Mouse (Mus musculus) CD4-positive naive resting alpha-beta T cell, adult 57 days (primary cell): ENCODE measurements around the gene Gm5105. TPM values are rescaled to one million over a fixed set of nuclear protein-coding genes. Genes with fewer than 3 reads are reported as not detected.

Source experiments
- total RNA-seq: library from RNA; stranded (reverse); gene quantifications from one replicate; pipeline ENCODE4 v1.2.4, GENCODE M21; 2023

The Gm5105 gene
- total RNA-seq = not detected

GRCm38 (mm10) chr3:138067288-138067687 lies at the start of gene Gm5105:
Gm5105 (minus strand) TSS chr3:138067388.

GRCm38 (mm10) chr3:138064732-138065645 lies 2.2 kb downstream of the Gm5105 start, which contains the start of gene 1110002E22Rik:
1110002E22Rik (plus strand) TSS chr3:138065052.

Other genes with a start within 250 kb of the Gm5105 start
- 190 TPM for gene H2afz, start 202.9 kb downstream of the Gm5105 start, total RNA-seq
- 6.4 TPM for gene Dnajb14, start 199.7 kb downstream of the Gm5105 start, total RNA-seq
- gene Lamtor3, start 148.9 kb downstream of the Gm5105 start, total RNA-seq = 52.4 TPM
- gene Dapp1, start 85.8 kb downstream of the Gm5105 start, total RNA-seq = 47.4 TPM
- gene 1110002E22Rik, start 2.3 kb downstream of the Gm5105 start, total RNA-seq = not detected
- 9.5 TPM for gene Trmt10a, start 76.1 kb upstream of the Gm5105 start, total RNA-seq
- gene Mttp, start 77.6 kb upstream of the Gm5105 start, total RNA-seq = 2.3 TPM
- gene 4930579F01Rik, start 126.4 kb upstream of the Gm5105 start, total RNA-seq = not detected
- gene Adh7, start 150.4 kb upstream of the Gm5105 start, total RNA-seq = not detected
- 15.9 TPM for gene Adh1, start 193.6 kb upstream of the Gm5105 start, total RNA-seq
- not detected for gene Adh6a, start 245.9 kb upstream of the Gm5105 start, total RNA-seq